Mouse (Mus musculus): ENCODE data around the gene Pds5b.
"Not testable (repeated sequence)": the region's sequence is repeated elsewhere in the genome, so short reads cannot be mapped to it uniquely, and the experiment has no call there.

The Pds5b gene

DNA sequence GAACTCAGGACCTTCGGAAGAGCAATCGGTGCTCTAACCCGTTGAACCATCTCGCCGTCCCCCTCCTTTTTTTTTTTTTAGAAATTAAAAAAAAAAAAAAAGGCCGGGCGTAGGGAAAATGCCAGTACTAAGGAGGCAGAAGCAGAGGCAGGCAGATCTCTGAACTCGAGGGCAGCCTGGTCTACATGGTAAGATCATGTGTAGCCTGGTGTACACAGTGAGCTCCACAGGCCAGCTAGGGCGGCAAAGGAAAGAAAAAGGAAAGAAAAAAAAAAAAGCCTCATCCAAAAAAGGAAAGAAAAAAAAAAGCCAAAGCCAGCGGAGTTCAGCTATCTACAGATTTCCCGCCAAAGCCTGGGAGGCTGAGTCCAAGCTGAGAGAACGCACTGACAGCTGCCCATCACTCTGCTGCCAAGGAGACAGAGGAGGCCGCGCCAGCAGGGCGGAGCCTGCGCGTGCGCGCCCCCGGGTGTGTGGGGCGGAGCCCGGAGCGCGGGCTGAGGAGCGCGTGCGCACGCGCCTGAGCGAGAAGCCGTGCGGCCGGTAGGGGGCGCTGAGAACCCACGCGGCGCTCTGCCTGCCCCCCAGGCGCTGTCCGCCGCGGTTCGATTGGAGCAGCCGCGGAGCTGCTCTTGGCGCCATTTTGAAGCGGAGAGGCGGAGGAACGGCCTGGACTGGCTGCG, at the start of gene Pds5b:
Gene Pds5b, plus strand, starts transcription at position 587 of the 683 bp plus-strand sequence.
- DNase-seq (ENCODE audit: low spot score in 2 of 2) = peak; percentile 86 to 91

DNA sequence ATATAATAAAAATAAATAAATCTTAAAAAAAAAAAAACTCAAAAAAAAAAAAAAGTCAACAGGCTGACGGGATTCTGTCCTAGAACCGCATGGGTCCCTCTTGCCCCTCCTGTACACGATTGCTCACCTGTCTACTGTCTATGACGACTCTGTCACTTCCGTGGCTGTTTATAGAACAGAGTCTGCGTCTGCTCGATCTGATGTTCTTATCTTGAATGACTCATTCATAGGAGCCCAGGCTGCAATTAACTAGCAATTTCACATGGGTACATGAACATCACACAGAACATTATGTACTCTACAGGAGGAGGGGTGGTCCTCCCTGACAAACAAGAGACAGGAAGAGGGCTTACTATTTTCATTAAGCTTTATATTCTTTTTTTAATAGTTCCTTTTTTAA, 48.0 kb upstream of the Pds5b start:
- no peak for DNase-seq (ENCODE audit: low spot score in 2 of 2)

DNA sequence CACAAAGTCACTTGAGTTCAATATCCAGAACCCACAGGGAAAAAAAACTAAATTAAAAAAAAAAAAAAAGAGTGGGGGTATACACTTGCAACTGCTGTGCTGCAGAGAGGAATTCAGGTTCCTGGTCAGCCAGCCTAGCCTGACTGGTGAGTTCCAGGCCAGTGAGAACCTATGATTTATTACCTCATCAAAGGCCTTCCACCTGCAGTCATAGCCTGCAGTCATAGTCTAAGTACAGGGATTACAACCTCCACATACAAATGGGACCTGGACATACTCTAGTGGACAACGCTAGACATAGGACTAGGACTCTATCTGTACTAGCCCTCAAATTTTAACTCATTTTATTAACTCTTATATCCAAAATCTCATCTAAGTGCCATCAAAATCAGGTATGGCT, 44.3 kb upstream of the Pds5b start:
- peak in 1 of 2 experiments; percentile 19 for DNase-seq (ENCODE audit: low spot score in 2 of 2)

DNA sequence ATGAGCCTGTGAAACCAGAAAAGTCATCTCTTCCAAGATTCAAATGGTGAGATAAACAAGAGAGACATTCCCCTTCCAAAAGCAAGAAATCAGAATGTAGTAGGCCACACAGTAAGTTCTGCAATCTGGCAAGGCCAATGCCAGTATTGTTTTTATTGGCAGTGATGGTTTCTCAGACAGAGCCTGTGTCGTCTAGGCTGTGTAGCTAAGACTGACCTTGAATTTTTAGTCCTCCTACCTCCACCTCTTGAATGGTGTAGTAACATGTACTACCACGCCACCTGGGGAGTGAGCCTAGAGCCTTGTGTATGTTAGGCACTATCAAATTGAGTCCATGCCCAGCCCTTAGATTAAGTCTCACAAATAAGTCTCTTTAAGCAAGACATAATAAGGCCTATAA, 43.8 kb upstream of the Pds5b start:
- DNase-seq (ENCODE audit: low spot score in 2 of 2) = no peak

DNA sequence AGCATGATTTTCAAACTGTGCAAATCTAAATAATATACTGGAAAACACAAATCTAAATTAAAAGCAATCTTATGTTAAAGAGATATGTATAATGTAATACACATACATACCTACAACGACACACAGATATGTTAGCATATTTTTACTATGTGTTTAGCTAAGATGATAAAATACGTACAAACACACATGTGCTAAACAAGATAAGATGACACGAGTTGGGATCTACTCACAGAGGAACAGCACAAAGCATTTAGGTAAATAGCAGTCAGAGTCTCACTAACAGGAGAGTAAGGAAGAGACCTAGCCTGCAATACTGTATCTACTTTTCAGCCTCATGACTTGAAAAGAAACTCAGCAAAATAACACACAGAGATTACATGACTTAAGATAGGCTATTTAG, 32.1 kb upstream of the Pds5b start:
- DNase-seq (ENCODE audit: low spot score in 2 of 2) = no peak

DNA sequence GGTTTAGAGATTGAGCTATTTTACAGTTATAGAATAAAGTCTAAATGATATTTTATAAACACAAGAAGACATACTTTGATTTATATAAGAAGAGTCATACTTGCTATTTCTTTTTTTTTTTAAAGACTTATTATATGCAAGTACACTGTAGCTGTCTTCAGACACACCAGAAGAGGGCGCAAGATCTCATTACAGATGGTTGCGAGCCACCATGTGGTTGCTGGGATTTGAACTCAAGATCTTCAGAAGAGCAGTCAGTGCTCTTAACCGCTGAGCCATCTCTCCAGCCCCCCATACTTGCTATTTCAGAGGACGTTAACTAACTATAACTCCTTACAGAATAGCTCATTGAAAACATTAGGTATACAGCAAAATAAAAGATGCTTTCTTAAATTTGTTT, 30.1 kb upstream of the Pds5b start:
- not testable (repeated sequence) for DNase-seq (ENCODE audit: low spot score in 2 of 2)

DNA sequence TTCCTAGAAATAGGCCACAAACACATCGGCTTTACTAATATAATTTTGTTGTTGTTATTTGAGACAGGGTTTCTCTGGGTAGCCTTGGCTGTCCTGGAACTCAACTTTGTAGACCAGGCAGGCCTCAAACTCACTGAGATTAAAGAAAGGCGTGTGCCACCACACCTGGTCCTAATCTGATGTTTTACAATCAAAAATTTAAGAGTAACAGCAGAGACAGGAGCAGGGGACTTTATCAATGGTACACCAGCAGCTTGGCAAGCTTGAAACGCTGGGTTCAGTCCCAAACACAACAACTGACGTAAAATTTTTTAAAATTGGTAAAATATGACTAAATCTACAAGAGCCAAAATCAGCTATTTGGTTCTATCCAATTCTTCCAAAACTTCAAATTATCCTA, 28.6 kb upstream of the Pds5b start:
- DNase-seq (ENCODE audit: low spot score in 2 of 2) = no peak

DNA sequence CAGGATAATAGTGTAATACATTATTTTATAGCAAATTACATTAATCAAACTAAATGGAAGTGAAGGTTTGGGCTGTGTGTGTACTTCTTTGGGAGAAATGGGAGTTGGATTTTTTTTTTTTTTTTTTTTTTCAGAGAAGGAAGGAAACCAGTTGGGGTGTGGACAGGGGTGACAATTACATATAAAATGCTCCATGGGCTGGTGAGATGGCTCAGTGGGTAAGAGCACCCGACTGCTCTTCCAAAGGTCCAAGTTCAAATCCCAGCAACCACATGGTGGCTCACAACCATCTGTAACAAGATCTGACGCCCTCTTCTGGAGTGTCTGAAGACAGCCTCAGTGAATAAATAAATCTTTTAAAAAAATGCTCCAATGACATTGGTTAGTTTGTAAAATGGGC, 21.0 kb upstream of the Pds5b start:
- DNase-seq (ENCODE audit: low spot score in 2 of 2) = no peak

DNA sequence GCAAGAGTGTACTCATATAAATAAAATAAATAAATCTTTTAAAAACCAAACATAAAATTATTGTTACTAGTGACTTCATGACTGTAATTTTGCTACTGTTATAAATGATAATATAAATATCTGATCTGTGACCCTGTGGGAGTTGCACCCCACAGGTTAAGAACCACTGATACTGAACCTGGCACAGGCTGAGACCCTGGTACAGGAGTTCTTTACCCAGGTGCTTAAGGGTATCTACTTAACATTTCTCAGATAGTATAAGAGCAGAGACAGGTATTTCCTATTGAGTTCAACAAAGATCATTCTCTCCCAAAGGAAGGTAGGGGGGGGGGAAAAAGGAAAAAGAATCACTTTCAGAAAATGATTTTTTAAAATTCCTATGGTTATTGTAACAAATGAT, 19.0 kb upstream of the Pds5b start:
- no peak for DNase-seq (ENCODE audit: low spot score in 2 of 2)

DNA sequence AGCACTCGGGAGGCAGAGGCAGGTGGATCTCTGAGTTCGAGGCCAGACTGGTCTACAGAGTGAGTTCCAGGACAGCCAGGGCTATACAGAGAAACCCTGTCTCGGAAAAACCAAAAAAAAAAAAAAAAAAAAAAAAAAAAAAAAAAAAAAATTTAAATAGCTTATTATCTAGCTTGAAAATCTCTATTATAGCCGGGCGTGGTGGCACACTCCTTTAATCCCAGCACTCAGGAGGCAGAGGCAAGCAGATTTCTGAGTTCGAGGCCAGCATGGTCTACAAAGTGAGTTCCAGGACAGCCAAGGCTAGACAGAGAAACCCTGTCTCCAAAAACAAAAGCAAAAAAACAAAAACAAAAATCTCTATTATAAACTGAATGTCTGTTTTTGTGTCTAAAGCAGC, 14.1 kb upstream of the Pds5b start:
- DNase-seq (ENCODE audit: low spot score in 2 of 2) = not testable (repeated sequence)

DNA sequence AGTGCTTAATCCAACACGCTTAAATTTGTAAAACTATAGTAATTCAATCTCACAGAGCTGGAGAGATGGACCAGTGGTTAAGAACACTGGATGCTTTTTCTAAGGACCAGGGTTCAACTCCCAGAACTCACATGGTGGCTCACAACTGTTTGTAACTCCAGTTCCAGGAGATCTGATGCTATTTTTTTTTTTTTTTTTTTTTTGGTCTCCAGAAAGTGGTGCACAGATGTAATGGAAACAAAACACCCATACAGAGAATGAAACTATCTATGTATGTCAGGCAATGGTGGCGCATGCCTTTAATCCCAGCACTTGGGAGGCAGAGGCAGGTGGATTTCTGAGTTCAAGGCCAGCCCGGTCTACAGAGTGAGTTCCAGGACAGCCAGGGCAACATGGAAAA, 13.2 kb upstream of the Pds5b start:
- DNase-seq (ENCODE audit: low spot score in 2 of 2) = not testable (repeated sequence)

DNA sequence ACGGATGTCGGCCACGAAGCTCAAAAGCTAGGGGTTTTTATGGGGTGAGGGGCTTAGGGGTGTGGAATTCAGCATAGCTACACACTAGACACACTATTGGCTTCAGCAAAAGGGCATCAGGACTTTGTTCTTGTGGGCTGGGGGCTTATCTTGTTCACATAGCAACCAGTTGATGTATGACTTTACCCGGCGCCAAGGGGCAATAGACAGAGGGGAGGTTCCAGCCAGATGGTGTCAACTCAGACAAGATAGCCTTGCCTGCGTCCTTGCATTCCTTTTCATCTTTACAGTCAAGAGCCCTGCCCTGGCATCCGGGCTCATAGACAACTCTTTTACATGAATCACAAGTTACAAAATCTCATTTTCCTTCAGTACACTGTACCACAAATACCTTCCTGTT, 9.6 kb upstream of the Pds5b start:
- DNase-seq (ENCODE audit: low spot score in 2 of 2) = not testable (repeated sequence)

DNA sequence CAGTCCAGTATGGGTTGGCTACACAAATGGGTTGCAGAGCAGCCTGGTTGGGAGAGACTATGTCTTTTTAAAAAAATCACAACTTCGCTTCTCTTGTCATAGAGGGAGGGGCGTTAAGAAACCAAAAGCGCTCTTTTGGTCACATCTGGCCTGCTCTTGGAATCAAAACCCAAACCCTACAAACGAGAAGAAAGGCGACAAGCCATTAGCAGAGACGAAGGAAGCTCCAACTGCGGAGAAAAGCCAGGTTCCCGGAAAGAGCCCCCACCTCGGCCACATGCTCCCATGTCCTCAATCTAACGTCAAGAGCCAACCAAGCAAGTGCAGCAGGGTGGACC, 8.8 kb upstream of the Pds5b start:
- DNase-seq (ENCODE audit: low spot score in 2 of 2) = no peak

DNA sequence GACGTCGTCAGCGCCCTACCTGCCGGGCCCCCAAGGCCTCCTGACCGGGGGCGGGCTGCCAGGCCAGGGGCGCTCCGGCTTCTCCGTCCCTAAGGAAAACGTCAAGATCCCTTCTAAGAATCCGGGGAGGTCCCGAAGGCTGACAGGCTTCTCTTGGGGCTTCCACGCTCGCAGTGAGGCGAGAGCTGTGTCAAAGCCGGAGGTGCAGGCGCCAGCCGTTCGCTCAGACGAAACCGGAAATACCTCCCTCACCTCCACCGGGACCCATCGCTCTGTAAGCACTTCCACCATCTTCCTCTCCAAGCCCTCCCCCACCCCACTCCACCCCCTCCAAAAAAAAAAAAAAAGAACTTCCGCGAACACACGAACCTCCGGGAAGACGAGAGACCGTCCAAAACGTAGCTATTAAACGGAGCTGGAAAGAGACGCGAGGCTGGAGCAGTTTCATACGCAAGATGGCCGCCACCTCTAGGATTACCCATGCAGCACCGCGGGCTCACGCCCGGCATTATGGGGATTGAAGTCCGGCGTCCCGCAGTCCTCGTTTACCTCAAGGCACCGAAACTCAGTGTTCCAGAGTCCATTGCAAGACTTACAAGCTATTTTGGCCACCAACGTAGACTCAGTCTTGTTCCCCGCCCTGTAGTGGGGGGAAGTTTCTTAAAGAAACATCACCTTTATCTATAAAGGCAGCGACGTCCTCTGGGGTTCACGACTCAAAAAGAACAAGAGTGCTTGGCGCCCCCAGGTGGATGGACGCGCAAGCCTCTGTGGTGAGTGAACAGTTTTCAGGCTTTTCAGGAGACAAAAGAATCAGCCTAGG, 8.2 kb upstream of the Pds5b start:
- DNase-seq (ENCODE audit: low spot score in 2 of 2) = peak; percentile 90 to 94

DNA sequence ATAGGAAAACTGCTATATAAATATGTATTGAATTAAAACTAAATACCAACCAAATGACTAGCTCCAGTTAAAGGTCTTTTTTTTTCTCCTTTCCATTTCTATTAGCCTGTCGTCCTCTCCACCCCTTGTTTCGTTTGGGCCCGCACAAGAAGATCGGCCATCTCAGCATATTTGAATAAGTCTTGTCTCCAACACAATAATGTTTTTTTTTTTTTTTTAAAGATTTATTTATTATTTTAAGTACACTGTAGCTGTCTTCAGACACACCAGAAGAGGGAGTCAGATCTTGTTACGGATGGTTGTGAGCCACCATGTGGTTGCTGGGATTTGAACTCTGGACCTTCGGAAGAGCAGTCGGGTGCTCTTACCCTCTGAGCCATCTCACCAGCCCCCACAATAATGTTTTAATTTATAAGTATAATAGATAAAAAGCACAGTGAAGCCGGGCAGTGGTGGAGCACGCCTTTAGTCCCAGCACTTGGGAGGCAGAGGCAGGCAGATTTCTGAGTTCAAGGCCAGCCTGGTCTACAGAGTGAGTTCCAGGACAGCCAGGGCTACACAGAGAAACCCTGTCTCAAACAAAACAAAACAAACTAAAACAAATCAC, 7.3 kb upstream of the Pds5b start, which contains the start of gene N4bp2l2:
Gene N4bp2l2, minus strand, starts transcription at position 51 of the 607 bp plus-strand sequence.
- DNase-seq (ENCODE audit: low spot score in 2 of 2) = not testable (repeated sequence)

DNA sequence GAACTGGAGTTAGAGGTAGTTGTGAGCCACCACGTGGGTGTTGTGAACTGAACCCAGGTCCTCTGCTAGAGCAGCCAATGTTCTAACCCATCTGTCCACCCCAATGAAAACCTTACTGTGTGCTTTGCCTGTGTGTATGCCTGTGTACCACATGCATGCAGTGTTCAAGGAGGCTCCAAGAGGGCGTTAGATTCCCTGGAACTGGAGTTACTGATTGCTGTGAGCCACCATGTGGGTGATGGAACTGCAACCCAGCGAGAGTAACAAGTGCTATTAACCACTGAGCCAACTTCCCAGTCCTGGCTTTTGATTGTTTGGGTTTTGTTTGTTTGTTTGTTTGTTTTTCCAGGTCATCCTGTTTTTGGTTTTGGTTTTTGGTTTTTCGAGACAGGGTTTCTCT, 4.8 kb upstream of the Pds5b start:
- DNase-seq (ENCODE audit: low spot score in 2 of 2) = no peak

DNA sequence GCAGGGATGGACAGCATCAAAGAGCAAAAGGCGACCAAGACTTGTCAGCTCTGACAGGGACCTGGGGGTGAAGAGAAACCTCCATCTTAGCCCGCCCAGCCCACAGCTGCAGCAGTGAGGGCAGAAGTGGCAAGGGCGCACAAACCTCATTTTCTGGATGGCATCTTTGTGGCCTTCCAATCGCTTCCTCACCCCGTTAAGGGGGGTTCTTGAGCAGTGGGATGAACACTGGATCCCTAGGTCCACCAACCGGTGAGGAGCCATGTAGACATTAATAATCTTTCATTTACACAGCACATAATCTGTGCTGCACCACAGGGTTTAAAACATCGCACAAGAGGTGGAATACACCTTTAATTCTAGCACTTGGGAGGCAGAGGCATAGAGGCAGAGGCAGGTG, 1.2 kb upstream of the Pds5b start:
- DNase-seq (ENCODE audit: low spot score in 2 of 2) = no peak

DNA sequence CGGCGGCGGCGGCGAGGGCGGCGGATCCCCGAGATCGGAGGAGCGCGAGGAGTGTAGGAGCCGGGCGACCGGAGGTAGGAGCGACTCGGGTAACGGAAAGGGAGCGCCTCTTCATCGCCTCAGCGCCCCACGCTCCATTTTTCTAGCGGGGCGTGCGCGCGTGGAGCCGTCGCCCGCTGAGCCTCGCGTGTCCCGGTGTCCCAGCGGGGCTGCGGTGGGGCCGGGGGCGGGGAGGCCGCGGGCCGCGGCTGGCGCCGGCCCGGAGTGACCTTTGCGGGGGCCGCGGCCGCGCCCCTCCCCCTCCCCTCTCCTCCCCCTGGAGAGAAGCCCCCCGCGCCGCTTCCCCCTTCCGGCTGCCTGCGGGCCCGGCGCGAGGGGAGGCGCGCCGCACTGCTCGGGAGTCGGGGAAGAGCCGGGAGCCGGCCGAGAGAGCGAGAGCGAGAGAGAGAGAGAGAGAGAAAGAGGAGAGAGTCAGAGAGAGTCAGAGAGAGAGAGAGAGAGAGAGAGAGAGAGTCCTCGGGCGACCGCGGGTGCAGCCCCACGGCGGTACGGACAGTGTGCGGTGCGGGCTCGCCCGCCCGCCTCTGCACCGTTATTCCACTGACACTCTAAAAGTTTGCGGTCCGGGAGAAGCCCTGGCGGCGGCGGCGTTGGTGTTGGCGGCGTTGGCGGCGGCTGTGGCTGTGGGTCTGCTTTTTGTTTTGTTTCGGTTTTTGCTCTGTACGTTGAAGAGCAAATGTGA, 512 bp downstream of the Pds5b start:
- DNase-seq (ENCODE audit: low spot score in 2 of 2) = peak in 1 of 2 experiments; percentile 5

DNA sequence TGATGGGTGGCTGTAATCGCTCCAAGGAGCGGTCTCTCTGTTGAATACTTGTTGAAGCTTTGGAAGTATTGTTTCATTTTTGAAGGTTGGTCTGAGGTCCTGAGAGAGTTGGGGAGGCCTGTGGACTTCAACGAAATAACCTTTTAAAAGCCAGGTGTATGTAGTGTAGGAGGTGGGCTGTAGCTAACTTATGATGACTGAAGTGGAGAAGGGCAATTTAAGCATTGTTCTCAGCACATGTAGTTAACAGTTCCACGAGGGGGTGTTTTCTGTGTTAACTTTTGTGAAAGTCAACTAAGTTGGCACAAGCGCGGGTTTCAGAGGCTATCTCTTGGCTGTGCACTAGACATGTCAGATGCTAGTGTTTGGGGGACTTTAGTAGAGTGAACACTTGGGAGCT, 1.3 kb downstream of the Pds5b start:
- no peak for DNase-seq (ENCODE audit: low spot score in 2 of 2)

DNA sequence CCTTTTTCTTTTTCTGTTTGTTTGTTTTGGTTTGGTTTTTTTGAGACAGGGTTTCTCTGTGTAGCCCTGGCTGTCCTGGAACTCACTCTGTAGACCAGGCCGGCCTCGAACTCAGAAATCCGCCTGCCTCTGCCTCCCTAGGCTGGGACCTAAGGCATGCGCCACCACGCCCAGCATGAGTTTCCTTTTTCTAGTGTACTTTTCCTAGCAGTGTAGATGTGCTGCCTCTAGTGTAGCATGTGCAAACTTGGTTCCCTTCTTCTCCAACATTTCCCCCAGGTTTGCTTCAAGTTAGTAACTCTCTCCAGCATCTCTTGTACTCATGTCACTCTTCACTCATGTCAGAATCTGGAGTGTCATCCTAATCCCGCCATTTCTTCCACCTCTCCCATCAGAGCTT, 9.3 kb downstream of the Pds5b start:
- not testable (repeated sequence) for DNase-seq (ENCODE audit: low spot score in 2 of 2)

DNA sequence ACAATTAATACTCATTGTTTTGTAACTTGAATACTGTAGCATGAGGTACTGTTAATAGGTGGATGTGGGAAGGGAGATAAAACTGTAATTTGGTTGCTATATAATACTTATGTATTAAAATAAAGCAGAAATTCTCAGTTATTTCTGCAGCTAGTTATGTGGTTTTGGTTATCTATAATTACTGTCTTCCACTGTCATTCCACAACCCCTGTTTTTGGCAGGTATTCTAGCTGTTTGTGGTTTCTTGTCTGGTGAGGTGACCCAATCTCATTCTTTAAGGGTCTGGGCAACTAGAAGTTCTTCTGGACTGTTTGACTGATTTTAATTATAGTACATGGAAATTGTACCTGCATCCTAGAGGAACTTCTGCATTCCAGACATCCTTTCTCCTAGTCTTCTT, 17.1 kb downstream of the Pds5b start:
- no peak for DNase-seq (ENCODE audit: low spot score in 2 of 2)

DNA sequence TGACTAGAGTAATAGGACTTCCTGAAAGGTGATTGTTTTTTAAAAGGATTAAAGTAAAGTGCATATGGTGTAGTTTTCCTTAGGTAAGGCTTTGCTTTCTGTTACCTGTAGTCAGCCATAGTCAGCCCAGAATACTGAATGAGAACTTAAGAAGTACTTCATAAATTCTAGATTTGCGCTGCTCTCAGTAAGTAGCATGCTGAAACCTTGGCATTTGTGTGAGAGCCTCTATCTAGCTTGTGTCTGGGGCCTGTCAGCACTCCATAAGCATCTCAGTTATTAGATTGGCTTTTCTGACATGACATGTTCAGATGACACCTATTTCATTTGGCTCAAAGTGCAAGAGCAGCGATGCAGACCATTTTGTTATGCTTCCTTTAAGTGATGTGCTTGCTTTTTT, 19.7 kb downstream of the Pds5b start:
- DNase-seq (ENCODE audit: low spot score in 2 of 2) = no peak

All from urinary bladder, postnatal 36 days (tissue).